Mouse (Mus musculus): ENCODE measurements around the gene Sobp.

GRCm38 (mm10) chr10:43148456-43148855, 25.9 kb downstream of the Sobp start:
- no peak for TF ChIP-seq POLR2A (IDR thresholded peaks at IDR 0.05; ENCODE audit: insufficient read depth, low read length)
- TF ChIP-seq CTCF (IDR thresholded peaks at IDR 0.05; ENCODE audit: low read depth, low read length): no peak
